Mouse (Mus musculus) liver (tissue): Measurements from ENCODE around the gene Pacs1.

Experiments
- DNase-seq: peaks from one replicate; pipeline ENCODE4 v3.0.0-alpha.2; 2020; ENCODE audit warnings: mixed read lengths

Gene Pacs1

GRCm38 (mm10) chr19:5272801-5273733 is at the start of gene Pacs1:
TSS of gene Pacs1 (minus strand) at chr19:5273119.
- DNase-seq, result peak; percentile 92

- no peak for DNase-seq
These were observed 40.3 kb upstream of the Pacs1 start for GRCm38 (mm10) chr19:5313189-5313588.

- no peak for DNase-seq
These were observed 36.1 kb upstream of the Pacs1 start for GRCm38 (mm10) chr19:5309025-5309424.

GRCm38 (mm10) chr19:5306968-5307734 is 34.2 kb upstream of the Pacs1 start:
- DNase-seq, result peak; percentile 24

GRCm38 (mm10) chr19:5306279-5306678 is 33.4 kb upstream of the Pacs1 start:
- DNase-seq, result no peak

- peak; percentile 59 for DNase-seq
These were observed 29.5 kb upstream of the Pacs1 start for GRCm38 (mm10) chr19:5302455-5302854.

- DNase-seq, result no peak
These were observed 27.7 kb upstream of the Pacs1 start for GRCm38 (mm10) chr19:5300588-5300987.

- no peak for DNase-seq
These were observed 25.2 kb upstream of the Pacs1 start, which contains the start of gene Gal3st3 for GRCm38 (mm10) chr19:5297903-5298800. TSS of gene Gal3st3 (plus strand) at chr19:5298331.

GRCm38 (mm10) chr19:5296630-5297029 is 23.7 kb upstream of the Pacs1 start:
- no peak for DNase-seq

- no peak for DNase-seq
These were observed 22.8 kb upstream of the Pacs1 start for GRCm38 (mm10) chr19:5295736-5296075.

GRCm38 (mm10) chr19:5294972-5295735 is 22.2 kb upstream of the Pacs1 start, which contains the start of gene Sf3b2:
TSS of gene Sf3b2 (minus strand) at chr19:5295455.
- DNase-seq, result peak; percentile 98

- DNase-seq, result peak; percentile 42
These were observed 5.5 kb upstream of the Pacs1 start for GRCm38 (mm10) chr19:5278381-5278780.

- DNase-seq, result no peak
These were observed 4.2 kb upstream of the Pacs1 start for GRCm38 (mm10) chr19:5277140-5277539.

GRCm38 (mm10) chr19:5276531-5276930 is 3.6 kb upstream of the Pacs1 start:
- no peak for DNase-seq

GRCm38 (mm10) chr19:5275736-5276135 is 2.8 kb upstream of the Pacs1 start:
- no peak for DNase-seq

- DNase-seq, result no peak
These were observed 1.7 kb upstream of the Pacs1 start for GRCm38 (mm10) chr19:5274641-5275040.

- no peak for DNase-seq
These were observed 997 bp upstream of the Pacs1 start for GRCm38 (mm10) chr19:5273916-5274315.

- peak; percentile 60 for DNase-seq
These were observed 558 bp downstream of the Pacs1 start for GRCm38 (mm10) chr19:5272326-5272795.

GRCm38 (mm10) chr19:5271430-5271829 is 1.5 kb downstream of the Pacs1 start:
- DNase-seq, result peak; percentile 32

- DNase-seq, result peak; percentile 44
These were observed 3.5 kb downstream of the Pacs1 start for GRCm38 (mm10) chr19:5269392-5269791.

- DNase-seq, result peak; percentile 49
These were observed 4.0 kb downstream of the Pacs1 start for GRCm38 (mm10) chr19:5268875-5269274.

GRCm38 (mm10) chr19:5268017-5268416 is 4.9 kb downstream of the Pacs1 start:
- peak; percentile 48 for DNase-seq
